Mouse (Mus musculus) layer of hippocampus, adult 11-12 months (tissue): ENCODE data around the gene Arhgef6.

ENCODE experiments used
- DNase-seq: peaks from one replicate; pipeline ENCODE4 v3.0.0; 2022; ENCODE audit warnings: low spot score

The Arhgef6 gene

DNA sequence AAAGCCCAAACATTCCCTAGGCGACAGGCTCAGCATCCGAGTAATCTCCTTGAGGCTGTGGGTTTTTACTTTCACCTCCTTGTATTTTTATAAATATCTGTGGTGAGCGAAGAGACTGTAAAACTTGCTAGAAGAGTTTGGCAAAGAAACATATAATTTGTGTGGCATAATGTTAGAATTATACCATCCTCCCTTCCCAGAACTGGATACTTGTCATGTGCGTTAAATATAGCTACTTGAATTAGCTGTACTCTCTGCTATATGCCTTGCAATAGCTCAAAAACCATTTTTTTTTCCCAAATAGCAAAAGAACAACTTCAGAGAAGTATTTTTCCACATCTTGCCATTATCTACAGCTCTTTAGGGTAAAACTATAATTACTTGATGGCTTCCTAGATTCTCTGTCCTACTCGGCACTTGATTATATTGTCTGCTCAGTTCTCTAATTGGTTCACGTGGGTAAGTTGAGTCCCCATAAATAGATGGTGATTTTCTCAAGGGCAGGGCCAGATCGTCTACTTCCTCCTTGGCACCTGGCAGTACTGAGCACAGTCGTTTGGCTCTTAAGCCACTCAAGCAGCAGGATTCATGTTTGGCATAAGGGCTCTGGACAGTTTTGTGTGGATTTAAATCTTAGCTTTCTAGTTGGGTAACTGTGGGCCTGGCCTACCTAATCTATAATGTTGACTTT, 35.2 kb downstream of the Arhgef6 start:
- no peak for DNase-seq

DNA sequence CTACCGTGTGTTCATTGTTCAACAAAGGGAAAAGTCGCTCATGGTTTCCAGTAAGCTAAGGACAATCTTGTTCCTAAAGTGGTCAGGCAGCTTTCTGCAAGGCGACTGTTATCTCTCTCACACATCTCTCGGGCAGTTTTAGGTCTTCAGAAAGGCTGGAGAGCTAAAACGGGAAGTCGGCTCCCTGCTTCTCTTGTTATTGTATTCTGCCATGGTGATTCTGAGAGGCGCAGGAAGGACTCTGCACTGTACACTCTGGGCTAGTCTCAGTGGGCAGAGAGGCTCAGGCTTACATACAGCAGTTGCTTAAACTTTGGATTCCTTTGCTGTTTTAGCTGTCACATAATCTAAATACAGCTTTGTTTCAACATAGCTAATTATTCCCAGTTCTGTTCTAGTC, 39.6 kb downstream of the Arhgef6 start:
- DNase-seq: no peak

DNA sequence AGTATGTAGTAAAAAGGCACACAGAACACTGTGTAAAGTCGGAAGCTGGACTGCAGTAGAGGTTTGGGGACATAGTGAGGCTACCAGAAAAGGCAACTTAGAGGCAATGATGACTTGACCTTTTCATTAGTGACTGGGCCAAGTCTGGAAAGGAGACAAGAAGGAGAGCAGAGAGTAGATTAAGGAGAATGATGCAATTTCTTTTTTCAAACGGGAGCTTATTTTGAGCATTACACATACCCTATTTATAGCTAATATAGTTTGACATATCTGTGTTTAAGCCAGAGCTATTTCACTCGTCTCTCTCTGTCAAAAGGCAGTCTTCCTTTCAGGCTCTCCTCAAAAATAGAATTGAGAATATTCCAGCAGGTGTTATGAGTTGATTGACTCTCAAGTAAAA, 50.1 kb downstream of the Arhgef6 start:
- DNase-seq: no peak

DNA sequence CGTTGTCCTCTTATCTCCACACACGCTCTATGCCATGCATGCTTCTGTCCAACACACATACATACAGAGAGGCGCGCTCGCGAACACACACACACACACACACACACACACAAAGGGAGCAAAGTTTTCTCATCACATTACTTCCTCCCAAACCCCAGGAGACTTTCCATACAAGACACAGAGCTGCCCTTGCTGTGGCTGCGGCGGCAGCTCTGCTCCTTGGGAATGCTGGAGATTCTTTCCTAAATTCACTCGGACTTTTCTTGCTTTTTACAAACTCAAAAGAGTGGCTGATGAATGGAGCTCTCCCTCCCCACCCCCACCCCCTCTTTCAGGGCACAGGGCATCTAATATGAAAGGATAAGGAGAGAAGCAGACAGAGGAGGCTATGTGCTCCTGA, 52.2 kb downstream of the Arhgef6 start:
- no peak for DNase-seq

DNA sequence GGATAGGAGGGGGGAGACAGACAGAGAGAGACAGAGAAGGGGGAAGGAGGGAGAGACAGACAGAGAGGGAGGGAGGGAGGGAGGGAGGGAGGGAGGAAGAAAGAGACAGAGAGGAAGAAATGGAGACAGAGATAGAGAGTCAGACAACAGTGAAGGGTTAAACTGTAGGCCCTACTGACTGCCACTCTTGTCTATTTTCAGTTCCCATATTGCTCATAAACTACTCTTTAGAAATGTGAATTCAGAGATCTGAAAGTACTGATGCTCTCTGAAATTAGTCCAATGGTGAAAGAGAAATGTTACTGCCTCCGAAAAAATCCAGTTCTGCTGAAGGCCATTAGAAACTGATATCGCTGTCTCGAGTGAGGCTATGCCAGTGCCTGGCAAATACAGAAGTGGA, 56.3 kb downstream of the Arhgef6 start:
- no peak for DNase-seq

DNA sequence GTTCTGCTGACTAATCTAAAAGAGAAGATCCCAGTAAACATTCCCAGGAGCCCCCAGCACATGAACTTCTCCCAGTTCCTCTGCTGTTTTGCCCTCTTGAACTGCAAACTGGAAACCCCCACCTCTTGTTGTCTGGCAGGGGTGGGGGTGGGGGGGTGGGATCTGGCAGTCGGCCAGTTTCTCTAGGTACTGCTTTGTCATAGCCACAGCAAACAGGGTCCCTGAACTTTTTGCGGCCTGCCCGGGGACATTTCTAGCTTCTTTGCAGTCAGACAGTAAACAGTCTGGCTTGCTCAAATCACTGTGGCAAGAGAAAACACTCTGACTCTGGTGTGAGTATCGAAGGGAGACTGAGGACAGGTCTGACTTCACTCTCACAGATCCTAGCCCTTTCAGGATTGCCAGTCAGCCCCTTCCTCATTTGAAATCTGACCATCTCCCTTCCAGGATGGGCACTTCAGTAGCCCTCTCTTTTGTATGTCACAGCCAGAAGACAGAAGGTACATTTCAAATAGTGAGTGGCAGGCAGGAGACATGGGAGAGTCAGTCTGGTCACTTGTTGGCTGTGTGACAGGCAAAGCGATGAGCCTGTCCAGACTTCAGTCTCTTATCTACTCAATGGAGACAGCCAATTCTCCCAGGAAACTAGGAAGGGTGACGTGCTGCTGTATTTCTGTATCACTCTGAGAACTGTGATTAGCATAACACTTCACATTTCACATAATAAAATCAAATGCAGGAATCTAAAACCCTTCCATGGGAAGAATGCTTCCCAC, 60.8 kb downstream of the Arhgef6 start:
- DNase-seq: no peak

DNA sequence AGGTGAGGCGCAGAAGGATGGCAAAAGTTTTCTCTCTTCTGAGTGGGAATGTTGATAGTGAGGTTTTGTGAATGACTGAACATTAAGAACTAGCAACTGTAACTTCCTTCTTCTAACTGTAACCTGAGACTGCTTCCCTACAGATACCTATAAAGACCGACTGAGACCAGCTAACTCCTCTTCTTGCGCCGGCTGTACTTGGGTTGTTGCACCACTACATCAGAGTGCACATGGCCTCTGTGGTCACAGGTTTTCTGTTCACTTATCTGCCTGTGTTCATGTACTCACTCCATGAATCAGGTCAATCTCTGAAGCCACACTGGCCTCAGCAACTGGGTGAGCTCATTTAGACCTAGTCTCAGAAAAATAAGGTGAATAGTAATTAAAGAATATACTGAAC, 75.0 kb downstream of the Arhgef6 start:
- DNase-seq: no peak

DNA sequence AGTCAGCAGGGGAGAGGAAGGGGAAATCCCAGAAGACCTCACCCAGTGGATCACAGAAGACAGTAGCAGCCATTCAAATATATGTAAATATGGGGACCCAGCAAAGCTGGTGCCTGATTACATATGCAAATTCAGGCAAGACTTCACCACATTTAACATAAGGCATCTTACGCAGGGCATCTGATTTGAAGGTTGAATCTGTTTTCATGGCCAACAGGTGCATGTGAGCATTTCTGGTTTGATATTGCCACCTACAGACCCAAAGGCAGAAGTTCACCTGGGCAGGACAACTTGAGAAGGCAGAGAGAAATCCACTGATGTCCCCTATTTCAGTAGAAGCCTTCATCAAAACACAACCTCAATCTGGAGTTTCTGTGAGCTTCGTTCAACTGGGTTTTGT, 77.8 kb downstream of the Arhgef6 start:
- DNase-seq: peak; percentile 5

DNA sequence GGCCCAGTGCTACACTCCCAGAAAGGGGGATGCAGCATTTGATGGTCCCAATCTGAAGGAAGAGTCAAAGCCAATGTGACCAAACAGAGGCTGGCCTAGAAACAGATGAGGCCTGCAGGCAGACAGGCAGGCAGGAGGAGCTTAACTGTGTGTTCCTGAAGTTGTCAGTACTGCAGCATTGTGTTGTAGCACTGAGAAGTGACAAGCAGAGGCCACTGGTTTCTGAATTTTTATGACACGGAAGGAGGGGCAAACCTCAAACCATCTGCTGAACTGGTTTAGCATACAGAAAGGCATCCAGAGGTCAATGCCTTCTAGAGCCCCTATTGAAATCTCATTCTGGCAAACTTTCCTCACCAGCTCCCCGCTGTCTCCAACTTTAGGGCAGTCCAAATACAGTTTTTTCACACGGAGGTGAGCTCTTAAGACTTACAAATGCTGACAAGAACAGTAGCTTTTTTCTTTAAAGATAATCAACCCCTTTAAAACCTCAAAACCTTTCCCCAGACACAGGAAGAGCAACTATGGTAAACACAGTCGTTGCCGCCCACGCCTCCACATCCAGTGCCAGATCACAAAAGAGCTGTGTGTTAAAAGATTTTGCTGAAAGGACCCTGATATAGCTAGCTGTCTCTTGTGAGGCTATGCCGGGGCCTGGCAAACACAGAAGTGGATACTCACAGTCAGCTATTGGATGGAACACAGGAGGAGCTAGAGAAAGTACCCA, 85.0 kb downstream of the Arhgef6 start:
- DNase-seq: no peak

DNA sequence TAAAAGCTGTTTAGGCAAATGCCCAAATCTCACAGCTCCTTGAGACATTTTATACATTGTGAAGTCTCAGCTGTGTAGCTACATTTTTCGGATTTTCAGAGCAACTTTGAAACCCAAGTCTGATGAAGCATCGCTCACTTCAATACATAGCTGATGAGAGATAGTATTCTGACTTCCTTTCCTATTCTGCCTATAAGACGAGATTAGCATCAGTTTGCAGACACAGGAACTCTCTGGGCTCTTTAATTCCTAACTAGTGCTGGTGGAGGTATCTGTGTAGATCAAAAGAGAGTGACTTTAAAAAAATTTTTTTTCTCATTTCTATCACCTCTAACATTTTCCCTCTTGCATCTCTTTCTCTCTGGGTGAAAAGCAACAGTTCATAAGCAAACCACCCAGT, 100.0 kb downstream of the Arhgef6 start:
- no peak for DNase-seq

DNA sequence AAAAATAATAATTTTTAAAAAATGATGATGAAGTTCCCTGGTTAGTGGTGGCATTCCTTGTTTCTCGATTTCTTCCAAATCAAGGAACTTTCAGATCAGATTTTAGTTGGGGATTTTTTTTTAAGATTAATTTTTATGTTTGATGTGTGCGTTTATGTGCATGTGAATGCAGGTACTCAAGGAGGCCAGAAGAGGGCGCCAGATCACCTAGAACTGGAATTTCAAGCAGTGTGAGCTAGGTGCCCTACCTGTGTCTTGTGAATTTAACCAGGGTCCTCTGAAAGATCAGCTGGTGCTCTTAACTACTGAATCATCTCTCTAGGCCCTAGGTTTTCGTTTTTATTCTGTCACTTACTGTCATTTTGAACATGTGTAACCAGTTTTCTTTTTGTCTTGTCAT, 102.5 kb downstream of the Arhgef6 start:
- DNase-seq: no peak

DNA sequence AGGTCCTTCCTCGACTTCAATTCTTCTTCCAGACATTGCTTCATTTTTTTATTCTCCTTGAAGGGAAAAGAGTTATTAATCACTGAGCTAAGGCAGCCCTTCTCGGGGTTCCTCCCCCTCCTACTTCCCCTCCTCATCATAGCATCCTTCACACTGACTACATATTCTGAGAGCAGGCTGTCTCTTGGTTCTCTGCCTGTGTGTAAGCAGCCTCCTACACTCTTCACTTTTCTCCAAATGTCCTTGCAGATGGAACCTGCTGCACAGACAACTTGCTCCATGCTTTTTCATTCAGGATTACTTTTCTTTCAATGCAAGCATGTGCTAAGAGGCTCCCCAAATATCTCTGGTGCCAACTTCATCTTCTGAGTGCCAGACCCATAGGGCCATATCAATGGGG, 104.9 kb downstream of the Arhgef6 start:
- peak; percentile 11 for DNase-seq

DNA sequence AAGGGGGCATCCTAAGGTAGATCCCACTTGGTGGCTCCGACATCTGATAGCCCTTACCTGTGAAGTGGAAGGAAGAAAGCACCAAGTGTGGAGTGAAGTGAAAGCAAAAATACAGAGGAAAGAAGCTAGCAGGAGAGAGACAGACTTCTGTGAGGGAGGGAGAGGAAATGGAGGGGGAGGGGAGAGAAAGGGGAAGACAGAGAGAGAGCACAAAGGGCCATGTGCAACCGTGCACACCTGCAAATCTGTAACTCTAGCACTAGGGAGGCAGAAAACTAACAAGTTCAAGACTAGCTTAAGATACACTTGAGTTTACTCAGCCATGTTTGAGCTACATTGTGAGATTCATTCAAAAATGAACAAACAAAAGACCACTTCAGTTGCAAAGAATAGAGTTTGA, 110.4 kb downstream of the Arhgef6 start:
- DNase-seq: no peak

DNA sequence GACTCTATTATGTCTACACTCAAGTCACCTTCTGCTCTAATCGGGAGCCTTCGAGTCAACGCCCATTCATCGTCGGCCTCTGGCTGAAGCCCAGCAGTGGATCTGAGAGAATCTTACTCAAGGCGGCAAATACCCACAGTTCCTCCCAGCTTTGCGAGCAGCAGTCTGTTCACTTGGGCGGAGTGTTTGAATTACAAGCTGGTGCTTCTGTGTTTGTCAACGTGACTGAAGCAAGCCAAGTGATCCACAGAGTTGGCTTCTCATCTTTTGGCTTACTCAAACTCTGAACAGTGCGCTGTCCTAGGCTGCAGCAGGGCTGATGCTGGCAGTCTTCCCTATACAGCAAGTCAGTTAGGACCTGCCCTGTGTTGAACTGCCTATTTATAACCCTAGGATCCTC, 115.2 kb downstream of the Arhgef6 start:
- DNase-seq: peak; percentile 31

DNA sequence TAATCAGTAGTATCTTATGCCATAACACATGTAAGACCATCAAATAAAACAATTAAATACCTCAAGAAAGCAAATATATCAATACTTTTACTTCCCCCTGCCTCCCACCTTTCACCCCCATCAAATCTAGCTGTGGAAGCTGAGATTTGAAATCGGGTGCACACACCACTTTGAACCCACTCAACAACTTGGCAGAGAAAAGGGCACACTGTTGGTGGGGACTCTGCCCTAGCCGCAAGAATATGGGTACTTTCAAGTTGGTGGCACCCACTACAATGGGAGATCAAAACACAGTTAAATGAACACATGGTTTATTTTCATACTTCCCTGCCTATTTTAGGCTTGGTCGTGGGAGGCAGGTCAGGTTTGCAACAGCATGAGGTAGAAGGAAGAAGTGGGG, 116.6 kb downstream of the Arhgef6 start:
- no peak for DNase-seq

DNA sequence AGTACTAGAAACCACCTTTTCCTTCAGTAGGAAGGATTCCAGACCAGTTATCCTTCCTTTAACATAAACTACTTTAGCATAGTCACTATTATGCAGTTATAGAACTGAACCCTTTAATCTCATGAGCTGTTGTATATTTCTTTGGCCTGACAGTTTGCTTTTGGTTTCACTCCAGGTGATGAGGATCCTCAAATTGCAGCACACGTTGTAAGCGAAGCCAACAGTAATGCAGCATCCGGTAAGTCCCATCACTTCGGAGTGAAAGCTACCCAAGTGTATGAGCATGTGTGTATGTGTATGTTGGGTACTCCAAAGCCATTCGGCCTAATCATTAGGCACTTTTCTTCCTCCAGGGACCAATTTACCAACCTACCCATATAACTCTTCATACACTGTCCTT, 119.0 kb downstream of the Arhgef6 start:
- no peak for DNase-seq

DNA sequence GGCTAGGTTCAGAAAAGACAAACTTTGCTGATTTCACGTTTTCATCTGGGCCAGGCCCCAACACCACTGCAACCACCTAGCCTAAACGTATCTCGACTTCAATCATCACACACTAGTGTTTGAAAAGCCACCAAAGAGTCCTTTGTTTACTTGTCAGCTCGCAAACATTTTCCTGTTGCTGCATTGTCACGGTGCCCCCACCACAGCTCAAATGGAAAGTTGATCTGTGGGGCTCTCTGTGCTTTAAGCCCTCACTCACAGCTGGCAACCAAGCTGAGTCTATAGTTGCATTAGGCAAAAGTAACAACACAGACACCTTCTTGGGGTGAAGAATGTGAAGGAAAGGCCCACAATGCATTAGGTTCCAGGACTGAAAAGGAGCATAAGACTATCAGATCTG, 122.3 kb downstream of the Arhgef6 start:
- DNase-seq: no peak

DNA sequence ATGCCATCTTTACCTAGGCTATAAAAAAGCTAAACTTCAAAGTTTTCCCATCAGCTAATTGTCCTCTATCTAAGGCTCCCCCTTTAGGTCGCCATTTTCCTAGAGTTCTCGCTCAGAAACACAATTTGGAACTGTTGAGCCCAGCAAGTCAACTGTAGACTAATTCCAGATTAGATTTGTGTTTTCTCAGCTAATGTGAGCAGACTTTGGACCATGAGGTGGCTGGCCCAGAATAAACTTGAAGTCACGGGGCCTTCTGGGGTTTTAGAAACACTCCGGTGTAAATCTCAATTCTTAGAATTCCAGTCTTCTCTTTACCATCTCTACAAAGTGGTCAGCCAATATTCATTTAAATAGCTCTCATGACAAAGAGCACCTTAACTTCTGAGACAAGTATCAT, 123.0 kb downstream of the Arhgef6 start:
- no peak for DNase-seq

DNA sequence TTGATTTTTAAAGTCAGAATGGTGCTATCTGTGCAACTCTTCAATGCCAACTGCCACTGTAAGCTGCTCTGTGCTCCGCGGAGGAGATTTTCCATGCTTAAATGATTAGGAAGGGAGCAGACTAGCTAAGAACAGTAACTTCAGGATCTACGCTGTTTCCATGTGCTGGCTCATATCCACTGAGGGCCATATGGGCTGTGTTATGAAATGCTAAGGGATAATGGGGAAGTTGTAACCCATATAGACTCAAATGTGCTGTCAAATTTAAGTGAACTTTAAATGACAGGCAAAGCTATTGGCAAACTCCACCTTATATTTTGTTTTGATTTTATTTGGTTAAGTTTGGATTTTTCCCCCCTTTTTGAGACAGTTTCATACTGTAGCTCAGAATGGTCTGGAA, 125.7 kb downstream of the Arhgef6 start:
- DNase-seq: peak; percentile 9

DNA sequence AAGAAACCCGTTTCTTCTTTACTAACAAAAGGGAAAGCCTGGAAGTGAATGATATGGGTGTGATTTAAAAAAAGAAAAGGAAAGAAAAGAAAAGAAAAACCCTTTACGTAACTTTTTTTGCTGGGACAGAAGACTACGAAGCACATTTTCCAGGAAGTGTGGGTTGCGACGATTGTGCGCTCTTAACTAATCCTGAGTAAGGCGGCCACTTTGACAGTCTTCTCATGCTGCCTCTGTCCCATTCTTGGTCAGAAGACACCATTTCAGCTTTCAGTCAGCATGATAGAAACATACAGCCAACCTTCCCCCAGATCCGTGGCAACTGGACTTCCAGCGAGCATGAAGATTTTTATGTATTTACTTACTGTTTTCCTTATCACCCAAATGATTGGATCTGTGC, 126.7 kb downstream of the Arhgef6 start, which contains the start of gene Cd40lg:
Gene Cd40lg (plus strand): TSS at position 268 of the 400 bp plus-strand sequence.
- no peak for DNase-seq

DNA sequence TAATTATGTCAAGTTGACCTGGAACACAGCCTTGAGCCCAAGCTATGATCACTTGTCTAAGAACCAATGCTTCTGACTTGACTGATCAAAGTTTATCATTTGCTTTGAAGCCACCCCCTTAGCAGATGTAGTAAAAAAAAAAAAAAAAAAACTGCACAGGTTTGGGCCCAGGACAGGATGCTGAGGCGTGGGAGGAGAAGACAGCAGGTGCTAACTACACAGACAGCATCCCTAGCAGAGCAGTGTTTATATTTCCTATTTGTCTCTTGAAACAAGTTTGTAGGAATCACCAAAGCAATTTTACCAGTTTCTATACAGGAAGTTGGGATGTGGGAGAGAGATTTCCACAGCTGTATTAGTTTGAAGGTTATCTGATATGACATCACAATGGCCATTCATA, 127.9 kb downstream of the Arhgef6 start:
- DNase-seq: no peak

DNA sequence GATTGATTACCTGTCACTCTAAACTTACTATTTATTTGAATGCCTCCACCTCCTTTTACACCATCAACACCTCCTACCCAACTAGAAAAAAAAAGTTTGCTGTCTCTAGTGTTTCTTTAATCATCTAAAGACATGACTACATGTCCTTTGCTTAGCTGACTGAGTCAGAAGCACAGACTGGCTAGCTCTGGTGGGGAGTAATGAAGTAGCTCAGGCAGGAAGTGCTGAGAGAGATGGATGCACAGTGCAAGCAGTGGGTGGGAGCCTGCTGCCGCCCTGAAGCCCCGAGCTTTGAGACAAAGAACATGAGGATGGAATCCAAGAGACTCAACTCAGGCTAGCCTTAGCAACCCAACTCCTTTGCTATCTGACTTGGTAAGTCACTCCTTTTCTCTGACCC, 138.1 kb downstream of the Arhgef6 start:
- DNase-seq: no peak

DNA sequence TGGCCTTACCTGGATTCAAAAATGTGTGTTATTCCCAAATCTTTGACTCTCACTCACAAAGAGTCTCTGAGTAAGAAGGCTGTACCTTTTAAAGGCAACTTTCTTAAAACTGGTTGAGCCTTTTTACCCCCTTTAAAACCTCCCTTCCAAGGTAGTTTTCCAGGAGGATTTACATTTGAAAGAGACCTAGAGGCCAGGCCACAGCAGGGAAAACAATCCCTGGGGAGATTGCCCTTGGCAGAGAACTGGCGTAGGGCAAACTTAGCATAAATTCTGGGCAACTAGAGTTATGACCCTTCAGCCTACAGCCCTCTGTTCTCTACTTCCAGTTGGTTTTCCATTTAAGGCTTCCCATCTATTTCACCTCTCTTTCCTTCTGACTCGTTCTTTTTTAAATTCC, 140.5 kb downstream of the Arhgef6 start:
- no peak for DNase-seq
